8 mouse cellular contexts compared by ENCODE assay signal in genomic region chr9:123481136-123481535, GRCm38 (mm10). TPM values are rescaled to one million over a fixed set of nuclear protein-coding genes. Genes with fewer than 3 reads are reported as not detected.
DNase-seq lines count a peak whose midpoint lies in the region; ATAC-seq and TF ChIP-seq lines count a peak whose summit lies in the region.

No protein-coding gene starts in this region.

- H3K9ac ChIP-seq in lung, embryonic 15.5 days: peak overlapping the region; percentile 73
- no peak overlapping the region for H3K9ac ChIP-seq in limb, embryonic 11.5 days (ENCODE audit: low read length)

- H3K4me2 ChIP-seq in lung, embryonic 15.5 days: peak overlapping the region; percentile 94
- peak overlapping the region; percentile 87 for H3K4me2 ChIP-seq in limb, embryonic 11.5 days (ENCODE audit: low read depth, severe bottlenecking)

- H3K4me1 ChIP-seq in lung, embryonic 15.5 days: peaks cover 66% of the 10 kb centered on the region
- H3K4me1 ChIP-seq in limb, embryonic 11.5 days (ENCODE audit: control insufficient read depth, insufficient read depth, low read length): peaks cover 22% of the 10 kb centered on the region
- H3K4me1 ChIP-seq in small intestine, adult 2 months (ENCODE audit: control insufficient read depth, insufficient read depth, insufficient read length, low read length): peaks cover 34% of the 10 kb centered on the region

- no peak for ATAC-seq in lung, embryonic 15.5 days (ENCODE audit: borderline replicate concordance, extremely low read depth, low FRiP score, low TSS enrichment)
- ATAC-seq in erythroblast, adult 5-6 weeks (replicated peaks; ENCODE audit: low FRiP score, poor library complexity, severe bottlenecking): peak; percentile 79
- no peak for ATAC-seq in limb, embryonic 11.5 days (ENCODE audit: insufficient number of reproducible peaks, low FRiP score, low TSS enrichment, low read depth)

- no peak for TF ChIP-seq POLR2A in small intestine, adult 2 months (IDR thresholded peaks at IDR 0.05; ENCODE audit: low read depth, low read length)

- WGBS in lung, embryonic 15.5 days: 30% methylated on average over 7 of the region's 7 CpGs
- WGBS in limb, embryonic 11.5 days: 68% methylated on average over 7 of the region's 7 CpGs
- WGBS in small intestine, adult 2 months: 13% methylated on average over 7 of the region's 7 CpGs

- no peak for TF ChIP-seq CTCF in small intestine, adult 2 months (IDR thresholded peaks at IDR 0.05; ENCODE audit: extremely low read depth, insufficient read length, insufficient replicate concordance, low read depth, low read length)

- peak overlapping the region; percentile 69 for H3K4me3 ChIP-seq in lung, embryonic 15.5 days
- H3K4me3 ChIP-seq in limb, embryonic 11.5 days (ENCODE audit: low read depth, low read length): no peak overlapping the region
- H3K4me3 ChIP-seq in small intestine, adult 2 months (ENCODE audit: low read depth, low read length): peak overlapping the region; percentile 32

- no peaks in the 10 kb centered on the region for H3K27me3 ChIP-seq in lung, embryonic 15.5 days
- H3K27me3 ChIP-seq in limb, embryonic 11.5 days (ENCODE audit: control insufficient read depth, insufficient read depth, low read length): no peaks in the 10 kb centered on the region
- H3K27me3 ChIP-seq in small intestine, adult 2 months (ENCODE audit: control insufficient read depth, insufficient read depth, low read length): no peaks in the 10 kb centered on the region

- no peak overlapping the region for H3K27ac ChIP-seq in lung, embryonic 15.5 days
- H3K27ac ChIP-seq in limb, embryonic 11.5 days (replicated peaks; ENCODE audit: low read depth, low read length): no peak overlapping the region
- peak overlapping the region; percentile 36; the same call in 1 of the 2 replicates for H3K27ac ChIP-seq in small intestine, adult 2 months (ENCODE audit: insufficient read depth, low read depth, low read length)

- peaks cover 7% of the 10 kb centered on the region; the same call in 1 of the 2 replicates for H3K36me3 ChIP-seq in lung, embryonic 15.5 days
- H3K36me3 ChIP-seq in limb, embryonic 11.5 days (ENCODE audit: control insufficient read depth, insufficient read depth, low read length): peaks cover 8% of the 10 kb centered on the region
- H3K36me3 ChIP-seq in small intestine, adult 2 months (ENCODE audit: control insufficient read depth, insufficient read depth, low read length): peaks cover 30% of the 10 kb centered on the region

- no peaks in the 10 kb centered on the region for H3K9me3 ChIP-seq in lung, embryonic 15.5 days
- H3K9me3 ChIP-seq in limb, embryonic 11.5 days (ENCODE audit: control insufficient read depth, low read length): no peaks in the 10 kb centered on the region; the same call in 1 of the 2 replicates

- DNase-seq in lung, postnatal 14 days: no peak
- DNase-seq in limb, embryonic 11.5 days (ENCODE audit: low spot score): no peak
- no peak for DNase-seq in adrenal gland, postnatal 4 days (ENCODE audit: low spot score in 2 of 2)
- no peak for DNase-seq in kidney, postnatal 25 days
- no peak for DNase-seq in gastrocnemius, postnatal 25 days

RNA-seq across cellular contexts. Expression of gene Limd1, which starts 2.6 kb away (rescaled TPM):
- 56.8 and 59.8 TPM in 2 replicates for polyA plus RNA-seq in lung, embryonic 15.5 days (2015; fragmentation: Nextera tagmentation; extraction: Ambion mirVana)
- total RNA-seq in erythroblast, adult 5-6 weeks (2015; ENCODE audit: low replicate concordance): 10.7 and 19.2 TPM in 2 replicates
- total RNA-seq in erythroblast, adult 5-6 weeks (2017; ENCODE audit: low replicate concordance): 14.1 and 22.6 TPM in 2 replicates
- 51.1 and 54.0 TPM in 2 replicates for polyA plus RNA-seq in limb, embryonic 11.5 days (2014; fragmentation: Nextera tagmentation; extraction: Ambion mirVana)
- polyA plus RNA-seq in small intestine, adult 2 months (2012; rRNA removed): 16.7 and 54.0 TPM in 2 replicates
- 10 to 100 TPM; 41.7 to 47.3 TPM for total RNA-seq in adrenal gland, postnatal 4 days (2021)
- total RNA-seq in gastrocnemius, postnatal 25 days (2021): 10 to 100 TPM; 25.8 to 29.2 TPM

RNA-seq across cellular contexts. Expression of gene Sacm1l, which starts 48.4 kb away (rescaled TPM):
- 53.6 and 53.9 TPM in 2 replicates for polyA plus RNA-seq in lung, embryonic 15.5 days (2015; fragmentation: Nextera tagmentation; extraction: Ambion mirVana)
- total RNA-seq in erythroblast, adult 5-6 weeks (2015; ENCODE audit: low replicate concordance): 12.7 and 15.5 TPM in 2 replicates
- 12.8 and 13.4 TPM in 2 replicates for total RNA-seq in erythroblast, adult 5-6 weeks (2017; ENCODE audit: low replicate concordance)
- 48.9 and 51.1 TPM in 2 replicates for polyA plus RNA-seq in limb, embryonic 11.5 days (2014; fragmentation: Nextera tagmentation; extraction: Ambion mirVana)
- polyA plus RNA-seq in small intestine, adult 2 months (2012; rRNA removed): 1.6 and 3.2 TPM in 2 replicates
- total RNA-seq in adrenal gland, postnatal 4 days (2021): 10 to 100 TPM; 47.0 to 59.8 TPM
- total RNA-seq in gastrocnemius, postnatal 25 days (2021): 10 to 100 TPM; 20.6 to 21.3 TPM
